Mouse (Mus musculus): Measurements from ENCODE around the gene Meiob. TPM values are rescaled to one million over a fixed set of nuclear protein-coding genes. Genes with fewer than 3 reads are reported as not detected.

Meiob gene
- polyA plus RNA-seq, 1 experiment from 2014 or later: not detected

DNA sequence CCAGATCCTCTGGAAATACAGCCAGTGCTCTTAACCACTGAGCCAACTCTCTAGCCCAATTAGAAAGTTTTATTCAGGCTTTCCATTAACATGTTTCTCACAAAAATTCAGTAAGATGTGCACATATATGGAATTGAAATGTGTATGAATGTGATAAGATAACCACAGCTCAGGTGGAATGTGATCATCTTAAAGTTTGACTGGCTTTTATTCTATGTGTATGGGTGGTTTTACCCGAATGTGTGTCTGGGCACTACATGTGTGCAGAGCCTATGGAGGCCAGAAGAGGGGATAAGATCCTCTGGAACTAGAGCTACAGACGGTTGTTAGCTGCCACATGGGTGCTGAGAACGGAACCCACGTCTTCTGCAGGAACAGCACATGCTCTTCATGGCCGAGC is 11.2 kb downstream of the Meiob start:
- no peak for ATAC-seq
- H3K36me3 ChIP-seq (ENCODE audit: control insufficient read depth, insufficient read depth, low read length): no peaks in the 10 kb centered on the region
- 81% methylated on average over 5 of the region's 5 CpGs for WGBS
- no peaks in the 10 kb centered on the region for H3K4me1 ChIP-seq (ENCODE audit: control insufficient read depth, insufficient read depth, low read length)
- H3K4me3 ChIP-seq (ENCODE audit: low read length): no peak overlapping the region
- no peak overlapping the region for H3K27ac ChIP-seq (ENCODE audit: low read length)
- no peak overlapping the region for H3K9ac ChIP-seq (ENCODE audit: low read depth, low read length)
- H3K27me3 ChIP-seq (replicated peaks; ENCODE audit: control insufficient read depth, insufficient read depth, low read length): no peaks in the 10 kb centered on the region
- H3K4me2 ChIP-seq (ENCODE audit: low read depth, low read length): no peak overlapping the region
- H3K9me3 ChIP-seq (ENCODE audit: control insufficient read depth, low read length): no peaks in the 10 kb centered on the region

DNA sequence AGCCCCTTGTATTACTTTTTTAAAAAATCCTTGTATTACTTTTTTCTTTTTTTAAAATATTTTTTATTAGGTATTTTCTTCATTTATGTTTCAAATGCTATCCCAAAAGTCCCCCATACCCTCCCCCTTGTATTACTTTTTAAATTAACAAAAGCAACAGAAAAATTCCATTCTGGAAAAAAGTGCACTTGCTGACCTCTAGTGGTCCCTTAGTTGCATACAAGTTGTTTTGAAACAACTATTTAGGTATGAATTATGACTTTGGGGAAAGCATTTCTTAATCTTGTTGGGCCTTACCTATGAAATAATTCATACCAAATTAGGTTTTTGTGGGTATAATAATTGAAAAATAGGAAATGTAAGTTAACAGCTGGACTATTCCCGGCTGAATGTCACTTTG is 13.4 kb downstream of the Meiob start:
- Histone ChIP-seq H3K4me1 (ENCODE audit: control insufficient read depth, insufficient read depth, low read length) (no peaks in the 10 kb centered on the region), H3K4me2 (ENCODE audit: low read depth, low read length) (no peak overlapping the region), H3K9ac (ENCODE audit: low read depth, low read length) (no peak overlapping the region), H3K27ac (ENCODE audit: low read length) (no peak overlapping the region), H3K36me3 (ENCODE audit: control insufficient read depth, insufficient read depth, low read length) (no peaks in the 10 kb centered on the region), H3K9me3 (ENCODE audit: control insufficient read depth, low read length) (no peaks in the 10 kb centered on the region), H3K27me3 (replicated peaks; ENCODE audit: control insufficient read depth, insufficient read depth, low read length) (no peaks in the 10 kb centered on the region), H3K4me3 (ENCODE audit: low read length) (no peak overlapping the region)
- WGBS: 43% methylated on average over 1 of the region's 1 CpGs
- no peak for ATAC-seq

DNA sequence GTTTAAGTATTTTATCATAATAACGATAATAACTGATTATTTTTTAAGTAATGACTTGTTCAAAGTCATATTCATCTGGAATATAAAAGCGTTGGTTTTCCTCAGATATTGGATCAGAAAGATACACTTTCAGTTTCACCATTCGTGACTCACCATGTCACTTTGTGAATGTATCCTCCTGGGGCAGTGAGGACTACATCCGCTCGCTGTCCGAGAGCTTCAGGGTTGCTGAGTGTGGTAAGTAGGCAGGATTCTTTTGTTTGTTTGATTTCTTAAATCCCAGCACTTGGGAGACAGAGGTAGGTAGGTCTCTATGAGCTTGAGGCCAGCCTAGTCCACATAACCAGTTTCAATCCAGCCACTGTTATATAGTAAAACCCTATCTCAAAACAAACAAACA is 14.1 kb downstream of the Meiob start:
- no peak overlapping the region for H3K9ac ChIP-seq (ENCODE audit: low read depth, low read length)
- ATAC-seq: no peak
- no peak overlapping the region for H3K4me2 ChIP-seq (ENCODE audit: low read depth, low read length)
- WGBS: 48% methylated on average over 6 of the region's 6 CpGs
- no peaks in the 10 kb centered on the region for H3K4me1 ChIP-seq (ENCODE audit: control insufficient read depth, insufficient read depth, low read length)
- H3K36me3 ChIP-seq (ENCODE audit: control insufficient read depth, insufficient read depth, low read length): no peaks in the 10 kb centered on the region
- no peaks in the 10 kb centered on the region for H3K27me3 ChIP-seq (replicated peaks; ENCODE audit: control insufficient read depth, insufficient read depth, low read length)
- H3K9me3 ChIP-seq (ENCODE audit: control insufficient read depth, low read length): no peaks in the 10 kb centered on the region
- no peak overlapping the region for H3K27ac ChIP-seq (ENCODE audit: low read length)
- H3K4me3 ChIP-seq (ENCODE audit: low read length): no peak overlapping the region

DNA sequence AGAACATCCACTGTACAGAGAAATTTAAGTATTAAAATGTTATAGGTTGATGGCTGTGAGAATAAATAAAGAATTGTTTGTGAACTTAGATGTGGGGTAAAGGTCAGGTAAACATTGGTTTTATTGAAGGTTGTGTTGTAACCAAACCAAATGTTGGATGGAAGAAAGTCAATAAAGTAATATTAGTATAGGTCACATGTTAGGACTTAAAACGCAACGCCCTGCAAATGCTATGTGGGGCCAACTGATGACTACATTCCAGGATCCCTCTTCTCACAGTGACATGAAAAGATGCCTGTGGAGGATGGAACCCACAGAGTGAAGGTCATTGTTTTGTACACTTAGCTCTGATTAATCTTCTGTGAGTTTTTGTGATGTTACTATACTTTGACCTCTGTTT is 15.4 kb downstream of the Meiob start:
- Histone ChIP-seq H3K9me3 (ENCODE audit: control insufficient read depth, low read length) (no peaks in the 10 kb centered on the region), H3K4me1 (ENCODE audit: control insufficient read depth, insufficient read depth, low read length) (no peaks in the 10 kb centered on the region), H3K9ac (ENCODE audit: low read depth, low read length) (no peak overlapping the region), H3K27ac (ENCODE audit: low read length) (no peak overlapping the region), H3K27me3 (replicated peaks; ENCODE audit: control insufficient read depth, insufficient read depth, low read length) (no peaks in the 10 kb centered on the region), H3K36me3 (ENCODE audit: control insufficient read depth, insufficient read depth, low read length) (no peaks in the 10 kb centered on the region), H3K4me3 (ENCODE audit: low read length) (no peak overlapping the region), H3K4me2 (ENCODE audit: low read depth, low read length) (no peak overlapping the region)
- ATAC-seq: no peak
- WGBS: 52% methylated on average over 2 of the region's 2 CpGs

DNA sequence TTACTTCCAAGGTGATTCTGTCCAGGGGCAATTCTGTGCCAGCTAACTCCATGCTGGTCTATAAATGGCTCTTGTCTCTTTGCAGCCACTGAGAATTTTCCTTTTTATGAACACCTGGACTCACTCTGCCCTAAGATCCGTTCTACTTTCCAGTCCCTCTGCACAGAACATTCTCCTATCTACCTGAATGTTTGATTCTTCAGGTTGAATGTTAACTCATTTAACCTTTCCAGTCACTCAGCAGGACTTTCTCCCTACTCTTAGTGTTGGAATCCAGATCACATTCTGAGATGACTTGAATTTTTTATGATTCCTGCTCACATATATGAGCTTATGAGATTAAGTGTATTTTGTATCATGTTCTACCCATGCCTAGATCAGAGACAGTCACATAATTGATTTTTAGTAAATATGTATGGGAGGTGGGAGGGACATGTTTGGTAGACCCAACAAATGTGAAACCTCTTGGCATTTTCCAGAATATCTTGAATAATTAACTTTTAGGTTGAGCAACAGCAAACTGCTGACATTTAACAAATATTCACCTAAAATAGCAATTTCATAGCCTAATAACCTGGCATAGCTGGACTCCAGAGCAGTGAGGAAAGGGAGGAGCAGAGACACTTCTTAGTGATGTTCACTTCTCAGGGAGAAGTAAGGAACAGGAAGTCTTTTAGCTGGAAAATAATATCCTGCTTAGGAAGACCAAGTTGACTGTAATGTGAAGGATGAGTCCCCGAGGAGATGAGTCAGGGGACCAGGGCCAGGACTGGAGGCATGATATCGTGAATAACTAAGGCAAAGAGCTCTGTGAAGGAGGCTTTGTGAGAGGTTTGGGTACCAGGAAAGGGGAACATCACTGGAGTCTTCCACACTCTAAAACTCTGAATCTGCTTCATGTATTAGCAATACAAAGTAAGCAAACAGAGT is 17.5 kb downstream of the Meiob start:
- Histone ChIP-seq H3K9ac (ENCODE audit: low read depth, low read length) (no peak overlapping the region), H3K4me2 (ENCODE audit: low read depth, low read length) (no peak overlapping the region), H3K27me3 (replicated peaks; ENCODE audit: control insufficient read depth, insufficient read depth, low read length) (no peaks in the 10 kb centered on the region), H3K9me3 (ENCODE audit: control insufficient read depth, low read length) (no peaks in the 10 kb centered on the region), H3K27ac (ENCODE audit: low read length) (no peak overlapping the region), H3K36me3 (ENCODE audit: control insufficient read depth, insufficient read depth, low read length) (no peaks in the 10 kb centered on the region), H3K4me1 (ENCODE audit: control insufficient read depth, insufficient read depth, low read length) (no peaks in the 10 kb centered on the region), H3K4me3 (ENCODE audit: low read length) (no peak overlapping the region)
- ATAC-seq: no peak
- 47% methylated on average over 3 of the region's 3 CpGs for WGBS

DNA sequence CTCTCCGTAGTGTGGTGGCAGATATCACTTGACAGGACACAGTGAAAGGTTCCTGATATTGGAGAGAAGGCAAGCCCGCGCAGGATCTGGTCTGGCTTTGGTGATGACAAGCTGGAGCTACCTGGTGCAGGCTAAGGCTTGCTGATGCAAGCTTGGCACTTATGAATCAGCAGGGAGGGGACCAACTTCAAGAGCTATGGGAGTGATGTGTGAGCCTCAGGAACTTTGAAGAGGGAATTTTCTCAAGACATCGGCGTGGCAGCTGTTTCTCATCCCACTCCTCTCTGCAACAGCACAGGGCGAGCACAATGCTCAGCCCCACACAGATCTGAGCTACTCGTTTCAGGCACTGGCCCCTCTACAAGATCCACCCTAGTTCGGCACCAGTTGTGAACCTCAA is 35.8 kb downstream of the Meiob start, which contains the start of gene Hagh:
Gene Hagh, plus strand, starts transcription at position 302 of the 400 bp plus-strand sequence.
- no peaks in the 10 kb centered on the region for H3K36me3 ChIP-seq (ENCODE audit: control insufficient read depth, insufficient read depth, low read length)
- no peaks in the 10 kb centered on the region for H3K4me1 ChIP-seq (ENCODE audit: control insufficient read depth, insufficient read depth, low read length)
- H3K27ac ChIP-seq (ENCODE audit: low read length): no peak within 1 kb of the TSS
- H3K4me3 ChIP-seq (ENCODE audit: low read length): no peak within 1 kb of the TSS
- no peaks in the 10 kb centered on the region for H3K9me3 ChIP-seq (ENCODE audit: control insufficient read depth, low read length)
- H3K27me3 ChIP-seq (replicated peaks; ENCODE audit: control insufficient read depth, insufficient read depth, low read length): no peaks in the 10 kb centered on the region; the same call in 1 of the 2 replicates
- 65% methylated on average over 8 of the region's 8 CpGs for WGBS
- H3K4me2 ChIP-seq (ENCODE audit: low read depth, low read length): no peak within 1 kb of the TSS
- no peak for ATAC-seq
- H3K9ac ChIP-seq (ENCODE audit: low read depth, low read length): no peak within 1 kb of the TSS

DNA sequence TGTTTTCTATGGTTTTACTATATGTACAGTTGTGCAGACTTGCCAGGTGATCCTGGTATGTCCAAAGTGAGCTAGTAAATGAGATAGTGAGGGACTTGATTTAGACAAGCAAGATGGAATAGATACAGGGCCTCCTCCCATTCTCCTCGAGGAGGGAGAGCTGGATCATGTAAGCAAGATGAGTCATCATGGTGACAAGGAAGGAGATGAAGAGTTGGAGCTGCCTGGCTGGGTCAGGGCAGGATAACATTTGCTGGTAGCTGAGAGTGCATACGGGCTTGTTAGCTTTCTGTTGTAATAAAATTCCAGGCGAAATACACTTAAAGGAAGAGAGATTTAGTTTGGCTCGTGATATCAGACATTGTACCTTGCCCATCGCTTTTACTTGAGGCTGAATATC is 36.3 kb downstream of the Meiob start:
- no peak for ATAC-seq
- no peak overlapping the region for H3K4me2 ChIP-seq (ENCODE audit: low read depth, low read length)
- no peaks in the 10 kb centered on the region for H3K36me3 ChIP-seq (ENCODE audit: control insufficient read depth, insufficient read depth, low read length)
- WGBS: 38% methylated on average over 5 of the region's 5 CpGs
- H3K9ac ChIP-seq (ENCODE audit: low read depth, low read length): no peak overlapping the region
- H3K9me3 ChIP-seq (ENCODE audit: control insufficient read depth, low read length): no peaks in the 10 kb centered on the region
- H3K4me1 ChIP-seq (ENCODE audit: control insufficient read depth, insufficient read depth, low read length): no peaks in the 10 kb centered on the region
- H3K27ac ChIP-seq (ENCODE audit: low read length): no peak overlapping the region
- no peaks in the 10 kb centered on the region; the same call in 1 of the 2 replicates for H3K27me3 ChIP-seq (replicated peaks; ENCODE audit: control insufficient read depth, insufficient read depth, low read length)
- H3K4me3 ChIP-seq (ENCODE audit: low read length): no peak overlapping the region

DNA sequence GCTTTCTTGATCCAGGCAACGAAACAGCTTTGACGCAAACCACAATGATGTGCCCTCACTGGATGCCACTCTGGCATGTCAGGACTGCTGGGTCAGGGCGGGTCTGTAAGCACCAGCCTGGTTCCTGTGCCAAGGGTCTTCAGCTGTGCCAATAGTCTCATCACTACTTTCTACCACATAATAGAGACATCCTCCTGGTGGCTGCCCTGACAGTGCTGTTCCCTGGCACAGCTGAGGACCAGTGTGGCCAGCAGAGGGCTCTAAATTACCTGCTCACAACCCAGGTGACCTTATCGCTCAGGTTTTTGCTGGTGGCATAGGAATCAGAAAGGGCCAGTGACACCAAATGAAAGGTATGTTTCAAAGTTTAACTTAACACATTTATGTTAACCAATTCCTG is 37.0 kb downstream of the Meiob start:
- Histone ChIP-seq H3K36me3 (ENCODE audit: control insufficient read depth, insufficient read depth, low read length) (no peaks in the 10 kb centered on the region), H3K9me3 (ENCODE audit: control insufficient read depth, low read length) (no peaks in the 10 kb centered on the region), H3K27me3 (replicated peaks; ENCODE audit: control insufficient read depth, insufficient read depth, low read length) (no peaks in the 10 kb centered on the region), H3K27ac (ENCODE audit: low read length) (no peak overlapping the region), H3K4me1 (ENCODE audit: control insufficient read depth, insufficient read depth, low read length) (no peaks in the 10 kb centered on the region), H3K9ac (ENCODE audit: low read depth, low read length) (no peak overlapping the region), H3K4me3 (ENCODE audit: low read length) (no peak overlapping the region), H3K4me2 (ENCODE audit: low read depth, low read length) (no peak overlapping the region)
- ATAC-seq: peak; percentile 34; the same call in 1 of the 2 replicates
- 51% methylated on average over 4 of the region's 4 CpGs for WGBS

DNA sequence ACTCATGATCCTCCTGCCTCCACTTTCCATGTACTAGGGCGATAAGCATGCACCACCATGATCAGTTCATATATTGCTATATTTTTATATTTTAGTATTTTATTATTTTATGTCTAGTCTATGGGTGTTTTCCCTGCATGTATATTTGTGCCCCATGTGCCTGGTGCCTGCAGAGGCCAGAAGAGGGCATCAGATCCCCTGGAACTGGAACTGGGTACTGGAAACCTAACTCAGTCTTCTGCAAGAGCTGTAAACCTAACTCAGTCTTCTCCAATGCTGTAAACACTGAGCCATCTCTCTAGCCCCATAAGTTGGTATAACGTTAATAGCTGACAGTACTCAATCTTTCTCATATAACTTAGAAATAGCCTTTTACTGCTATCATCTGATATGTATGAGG is 38.5 kb downstream of the Meiob start:
- WGBS: 66% methylated on average over 2 of the region's 2 CpGs
- H3K9me3 ChIP-seq (ENCODE audit: control insufficient read depth, low read length): no peaks in the 10 kb centered on the region
- no peak overlapping the region for H3K9ac ChIP-seq (ENCODE audit: low read depth, low read length)
- no peaks in the 10 kb centered on the region for H3K36me3 ChIP-seq (ENCODE audit: control insufficient read depth, insufficient read depth, low read length)
- no peak overlapping the region for H3K4me2 ChIP-seq (ENCODE audit: low read depth, low read length)
- H3K27ac ChIP-seq (ENCODE audit: low read length): no peak overlapping the region
- H3K4me1 ChIP-seq (ENCODE audit: control insufficient read depth, insufficient read depth, low read length): no peaks in the 10 kb centered on the region
- ATAC-seq: no peak
- no peaks in the 10 kb centered on the region for H3K27me3 ChIP-seq (replicated peaks; ENCODE audit: control insufficient read depth, insufficient read depth, low read length)
- no peak overlapping the region for H3K4me3 ChIP-seq (ENCODE audit: low read length)

Measured in intestine, embryonic 16.5 days (tissue).